Mouse (Mus musculus) embryo, embryonic 9.5 days (tissue): ENCODE measurements at regions not wholly inside any gene's neighbourhood (a gene's known extent, or its start where the extent isn't known, plus 50 kb on each side); places are given as distances from the start of the nearest gene placed in this dataset.
"Not testable (repeated sequence)": the region's sequence is repeated elsewhere in the genome, so short reads cannot be mapped to it uniquely, and the experiment has no call there.

ENCODE experiments used
- DNase-seq: peaks from one replicate; pipeline ENCODE4 v3.0.0-alpha.2; 2017; ENCODE audit errors: extremely low spot score

GRCm38 (mm10) chr10:118049330-118049729 is 92.3 kb upstream of the Mdm1 start:
- no peak for DNase-seq

GRCm38 (mm10) chr10:118050152-118050641 is 91.4 kb upstream of the Mdm1 start:
- no peak for DNase-seq

DNA sequence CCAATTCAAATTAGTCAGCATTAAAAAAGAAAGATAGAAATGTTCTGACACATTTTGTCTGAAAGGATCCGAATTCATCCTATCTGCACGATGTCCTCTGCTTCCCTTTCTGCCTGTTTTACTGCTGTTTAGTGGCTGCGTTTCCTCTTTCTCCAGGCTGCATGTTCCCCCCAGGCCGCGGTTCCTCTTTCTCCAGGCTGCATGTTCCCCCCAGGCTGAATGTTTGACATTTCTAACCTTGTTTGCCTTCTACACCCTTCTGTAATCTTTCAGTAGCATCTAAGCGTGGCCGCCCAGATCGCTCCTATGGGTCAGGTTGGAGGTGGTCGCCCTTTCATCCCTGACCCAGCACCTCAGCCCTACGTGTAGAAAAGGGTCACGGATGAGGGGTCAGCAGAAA is 89.6 kb upstream of the Mdm1 start:
- DNase-seq: no peak

GRCm38 (mm10) chr10:118052477-118052876 is 89.1 kb upstream of the Mdm1 start:
- DNase-seq: no peak

- DNase-seq: no peak
Measured at GRCm38 (mm10) chr10:118053037-118053436, 88.6 kb upstream of the Mdm1 start.

- no peak for DNase-seq
Measured at GRCm38 (mm10) chr10:118056789-118057271, 84.8 kb upstream of the Mdm1 start.

- DNase-seq: no peak
Measured at GRCm38 (mm10) chr10:118057516-118057915, 84.1 kb upstream of the Mdm1 start.

DNA sequence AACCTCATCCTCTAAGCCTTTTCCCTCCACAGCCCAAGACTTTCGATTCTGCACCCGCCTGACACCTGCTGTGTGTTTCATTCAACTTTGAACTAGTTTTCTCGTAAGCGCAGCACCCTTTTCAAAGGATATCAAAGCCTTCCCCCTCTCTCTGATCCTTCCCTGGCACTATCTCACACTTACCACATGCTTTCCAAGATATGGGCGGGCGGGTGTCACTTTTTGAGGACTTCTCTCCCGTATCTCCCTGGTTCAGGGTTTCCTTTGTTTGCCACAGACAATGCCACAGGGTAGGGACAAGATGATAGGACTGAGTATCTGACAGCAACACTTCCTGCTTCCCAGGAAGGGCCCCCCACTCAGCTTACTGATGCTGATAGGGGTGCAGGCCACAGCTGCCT is 76.8 kb upstream of the Mdm1 start:
- no peak for DNase-seq

DNA sequence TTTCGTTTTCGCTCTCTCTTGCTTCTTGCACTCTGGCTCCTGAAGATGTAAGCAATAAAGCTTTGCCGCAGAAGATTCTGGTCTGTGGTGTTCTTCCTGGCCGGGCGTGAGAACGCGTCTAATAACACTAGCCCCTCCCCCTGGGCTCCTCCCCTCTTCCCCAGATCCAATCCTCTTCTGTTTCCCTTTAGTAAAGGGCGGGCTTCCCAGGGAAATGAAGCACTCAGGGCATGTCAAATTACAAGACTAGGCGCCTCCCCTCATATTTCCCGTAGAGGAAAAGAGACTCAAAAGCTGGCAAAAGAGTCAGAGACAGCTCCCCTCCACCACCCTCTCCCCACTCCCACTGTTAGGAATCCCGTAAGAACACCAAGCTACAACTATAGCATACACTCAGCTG is 65.3 kb upstream of the Mdm1 start:
- not testable (repeated sequence) for DNase-seq

DNA sequence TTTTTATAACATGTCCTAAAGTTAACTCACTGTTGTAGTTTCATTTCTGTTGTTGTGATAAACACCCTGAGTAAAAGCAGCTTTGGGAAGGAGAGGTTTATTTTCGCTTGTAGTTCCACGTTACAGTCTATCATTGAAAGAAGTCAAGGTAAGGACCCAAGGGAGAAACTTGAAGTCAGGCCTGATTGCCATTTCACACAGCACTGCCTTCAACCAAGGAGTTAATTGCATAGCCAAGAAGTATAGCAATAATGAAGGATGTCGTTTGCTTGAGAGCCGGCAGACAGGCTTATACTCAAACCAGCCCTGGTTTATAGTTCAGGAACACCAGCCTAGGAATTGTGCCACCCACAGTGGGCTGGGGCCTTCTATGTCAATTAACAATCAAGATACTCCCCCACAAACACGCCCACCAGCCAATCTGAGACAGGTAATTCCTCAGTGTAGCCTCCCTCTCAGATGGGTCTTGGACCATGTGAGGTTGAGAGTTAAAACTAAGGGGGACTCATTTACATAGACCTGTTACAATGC is 59.9 kb upstream of the Mdm1 start:
- DNase-seq: no peak

DNA sequence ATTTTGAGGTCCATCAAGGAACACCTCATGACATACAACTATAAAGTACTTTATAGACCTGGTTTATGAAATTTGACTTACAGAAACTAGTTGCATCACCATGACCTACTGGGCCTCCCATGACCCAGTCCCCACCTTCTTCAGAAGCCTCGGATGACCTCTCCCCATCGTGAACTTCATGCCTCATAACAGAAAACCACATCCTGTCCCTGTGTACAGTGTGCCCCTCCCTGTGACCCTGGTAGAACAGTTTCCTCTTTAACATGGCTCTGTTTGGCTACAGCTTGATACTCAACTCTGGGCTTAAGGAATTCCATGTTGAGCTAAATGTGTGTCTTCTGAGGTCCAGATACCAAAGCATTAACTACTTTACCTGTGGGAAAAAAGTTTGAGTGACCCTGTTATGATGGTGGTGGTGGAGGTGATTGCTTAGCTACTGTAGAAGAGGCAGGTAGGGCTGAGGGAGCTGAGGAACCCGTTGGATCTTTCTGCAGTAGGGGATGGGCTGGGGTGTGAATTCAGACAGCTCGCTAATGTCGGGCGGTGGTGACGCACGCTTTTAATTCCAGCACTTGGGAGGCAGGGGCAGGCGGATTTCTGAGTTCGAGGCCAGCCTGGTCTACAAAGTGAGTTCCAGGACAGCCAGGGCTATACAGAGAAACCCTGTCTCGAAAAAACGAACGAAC is 58.4 kb upstream of the Mdm1 start:
- DNase-seq: no peak

- DNase-seq: no peak
Measured at GRCm38 (mm10) chr10:118083721-118084075, 57.9 kb upstream of the Mdm1 start.

DNA sequence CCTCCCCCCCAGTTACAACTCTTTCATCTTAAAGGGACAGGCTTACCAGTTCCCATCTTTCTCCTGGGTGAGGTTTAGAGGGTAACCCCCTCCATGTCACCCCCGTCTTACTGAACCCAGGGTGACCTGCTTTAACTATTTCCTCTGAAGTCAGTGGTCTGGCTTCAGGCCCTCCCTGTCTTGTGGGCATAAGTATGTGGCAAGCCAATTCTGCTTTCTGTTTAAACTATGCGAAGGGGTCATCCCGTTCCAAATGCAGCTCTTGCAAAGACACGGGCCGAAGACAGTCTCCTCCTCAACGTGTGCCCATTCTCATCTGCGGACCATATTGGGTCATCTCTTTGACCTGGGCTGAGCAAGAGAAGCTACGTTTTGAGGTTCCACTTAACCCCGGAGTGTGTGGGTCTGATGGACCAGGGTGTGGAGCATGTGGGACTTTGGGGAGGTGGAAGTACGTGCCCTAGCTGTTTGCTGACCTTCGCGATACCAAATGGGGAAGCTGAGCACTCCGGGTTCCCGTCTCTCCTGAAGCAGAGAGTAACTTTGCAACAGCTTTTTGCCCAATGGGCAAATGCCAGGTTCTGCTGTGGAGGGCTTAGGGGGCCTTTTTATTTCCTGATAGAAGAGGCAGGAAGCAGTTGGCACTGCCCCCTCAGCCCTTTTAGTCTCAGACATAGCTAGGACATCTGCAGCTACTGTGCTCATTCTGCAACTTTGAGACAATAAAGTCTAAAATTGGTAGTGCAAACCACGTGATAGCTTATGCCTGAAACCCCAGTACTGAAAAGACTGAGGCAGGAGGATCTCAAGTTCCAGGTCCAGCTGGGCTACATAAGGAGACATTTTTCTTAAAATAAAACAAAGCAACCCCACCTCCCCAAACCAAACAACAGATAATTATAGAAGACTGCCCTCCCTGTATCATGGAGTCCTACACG is 56.3 kb upstream of the Mdm1 start:
- DNase-seq: no peak

DNA sequence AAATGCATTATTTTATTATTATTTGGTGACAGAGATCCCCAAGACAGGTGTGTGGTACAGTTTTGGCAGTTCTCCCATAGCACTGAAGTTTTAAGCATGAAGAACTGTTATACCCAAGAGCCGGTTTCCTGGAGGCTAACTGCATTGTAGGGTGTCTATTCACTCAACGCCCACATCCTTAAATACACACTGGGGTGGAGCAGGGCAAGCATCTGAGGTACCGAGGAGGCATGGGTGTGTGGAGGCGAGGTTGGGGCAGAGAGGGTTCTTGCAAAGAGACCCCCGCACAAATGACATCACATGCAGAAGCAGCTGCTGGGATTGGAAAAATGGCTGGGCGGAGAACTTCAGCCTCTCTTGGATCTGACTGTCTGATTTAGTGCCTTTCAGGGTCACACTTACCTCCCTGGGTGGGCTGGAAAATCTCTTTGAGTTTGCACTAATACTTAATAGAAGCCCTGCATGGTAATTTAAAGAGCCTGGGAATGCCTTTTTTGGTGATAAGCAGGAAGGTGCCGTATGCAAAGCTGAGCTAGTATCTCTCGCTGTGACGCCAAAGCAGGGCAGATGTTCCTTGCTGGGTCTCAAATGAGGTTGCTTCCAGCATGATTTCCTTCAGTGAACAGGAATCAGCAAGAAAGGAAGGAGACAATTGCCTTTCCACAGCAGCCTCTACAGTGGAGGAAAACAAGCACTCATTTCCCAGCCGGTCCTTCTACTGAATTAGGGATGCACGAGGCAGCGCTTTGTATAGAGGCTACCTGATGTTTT is 53.9 kb upstream of the Mdm1 start:
- DNase-seq: no peak

DNA sequence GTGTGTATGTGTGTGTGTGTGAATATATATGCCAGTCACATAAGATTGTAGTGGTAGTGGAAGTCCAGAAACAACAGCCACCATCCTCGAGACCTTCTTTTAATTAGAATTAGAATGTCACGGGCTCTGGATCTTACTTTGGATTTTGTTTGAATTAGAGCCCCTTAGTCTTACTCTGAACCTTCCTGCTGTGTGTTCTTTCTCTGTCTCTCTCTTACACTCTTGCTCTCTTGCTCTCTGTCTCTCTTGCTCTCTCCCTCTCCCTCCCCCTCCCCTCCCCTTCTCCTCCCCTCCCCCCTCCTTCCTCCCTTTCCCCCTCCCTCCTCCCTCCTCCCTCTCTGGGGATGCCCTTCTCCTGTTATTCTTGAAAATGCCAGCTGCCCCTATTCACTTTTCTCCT is 53.1 kb upstream of the Mdm1 start:
- no peak for DNase-seq

- DNase-seq: no peak
Measured at GRCm38 (mm10) chr10:118089879-118090278, 51.7 kb upstream of the Mdm1 start.

DNA sequence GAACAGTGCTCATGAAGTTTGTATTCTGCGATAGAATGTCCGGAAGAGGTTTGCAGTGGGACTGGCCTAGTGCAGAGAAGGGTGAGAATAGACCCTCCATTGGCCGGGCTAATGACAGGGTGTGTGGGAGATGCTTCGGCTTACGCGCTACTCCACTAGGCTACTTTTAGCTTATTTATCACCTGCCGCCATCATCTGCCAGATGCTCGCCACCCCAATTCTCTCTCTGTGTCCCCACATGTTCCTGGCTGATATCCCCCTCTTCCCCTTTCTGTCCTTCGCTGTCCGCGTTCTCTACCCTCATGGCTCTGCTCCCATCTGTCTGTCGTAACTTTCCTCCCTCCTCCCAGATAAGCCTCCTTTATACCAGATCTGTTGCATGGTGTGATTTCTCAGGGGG is 50.1 kb upstream of the Mdm1 start:
- DNase-seq: no peak
